Mouse (Mus musculus): ENCODE measurements at regions not wholly inside any gene's neighbourhood (a gene's known extent, or its start where the extent isn't known, plus 50 kb on each side); places are given as distances from the start of the nearest gene placed in this dataset.

GRCm38 (mm10) chr17:44336842-44337241, 148.5 kb downstream of the Clic5 start:
- no peak for DNase-seq (ENCODE audit: low read depth, low spot score)

GRCm38 (mm10) chr17:44337253-44337652, 148.9 kb downstream of the Clic5 start:
- DNase-seq (ENCODE audit: low read depth, low spot score) = no peak

- DNase-seq (ENCODE audit: low read depth, low spot score) = no peak
Observed at GRCm38 (mm10) chr17:44344542-44344941, 156.2 kb downstream of the Clic5 start.

DNA sequence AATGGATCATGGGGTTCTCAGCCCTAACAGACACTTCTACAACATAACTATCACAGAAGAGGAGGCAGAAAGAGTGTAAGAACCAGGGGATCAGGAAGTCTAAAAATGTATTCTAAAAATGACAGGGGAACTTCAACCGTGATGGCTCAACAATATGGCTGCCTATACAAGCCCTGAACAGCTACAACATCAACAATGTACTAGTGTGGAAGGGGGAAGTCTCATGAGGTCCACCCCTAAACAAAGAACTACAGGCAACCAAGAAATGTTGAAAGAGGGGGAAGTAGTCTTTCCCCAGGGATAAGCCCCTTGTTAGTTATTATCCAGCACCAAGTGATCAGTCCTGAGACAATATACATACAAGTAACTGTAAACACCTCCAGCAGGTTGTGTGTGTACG, 157.0 kb downstream of the Clic5 start:
- no peak for DNase-seq (ENCODE audit: low read depth, low spot score)

DNA sequence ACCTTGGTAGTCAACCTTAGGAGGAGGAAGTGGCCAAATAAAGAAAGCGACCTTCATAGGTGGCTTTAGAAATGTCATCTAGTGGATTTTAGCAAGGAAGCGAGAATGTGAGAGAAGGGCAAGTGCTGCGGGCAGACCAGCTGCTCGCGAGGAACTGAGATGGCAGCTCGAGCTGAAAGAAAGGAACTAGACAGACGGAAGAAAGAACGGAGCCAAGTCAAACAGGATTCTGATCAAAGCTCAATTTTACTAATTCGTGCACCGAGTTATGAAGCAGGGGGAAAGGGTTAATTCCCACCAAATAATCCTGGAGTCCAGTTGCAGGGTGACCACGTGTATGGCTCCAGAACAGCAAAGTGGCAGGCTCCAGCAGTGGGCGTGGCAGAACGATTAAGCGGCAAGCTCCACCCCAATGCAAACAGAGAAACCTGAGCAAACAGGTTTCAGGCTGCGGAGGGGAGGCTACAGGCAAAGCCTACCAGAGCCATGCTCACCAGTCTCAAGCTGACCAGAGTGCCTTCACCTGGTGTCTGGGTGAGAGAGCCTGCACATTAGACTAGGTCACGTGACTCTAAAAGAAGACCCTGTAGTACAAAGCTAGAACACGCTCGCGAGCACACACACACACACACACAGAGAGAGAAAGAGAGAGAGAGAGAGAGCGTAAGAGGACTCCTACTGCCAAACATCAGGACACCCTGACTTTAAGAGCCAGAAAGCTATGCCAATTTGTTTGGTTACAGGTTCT, 162.0 kb downstream of the Clic5 start:
- no peak for DNase-seq (ENCODE audit: low read depth, low spot score)

- DNase-seq (ENCODE audit: low read depth, low spot score) = no peak
Observed at GRCm38 (mm10) chr17:44350949-44351244, 162.5 kb downstream of the Clic5 start.

GRCm38 (mm10) chr17:44351499-44352117, 163.2 kb downstream of the Clic5 start:
- DNase-seq (ENCODE audit: low read depth, low spot score) = peak; percentile 13

DNA sequence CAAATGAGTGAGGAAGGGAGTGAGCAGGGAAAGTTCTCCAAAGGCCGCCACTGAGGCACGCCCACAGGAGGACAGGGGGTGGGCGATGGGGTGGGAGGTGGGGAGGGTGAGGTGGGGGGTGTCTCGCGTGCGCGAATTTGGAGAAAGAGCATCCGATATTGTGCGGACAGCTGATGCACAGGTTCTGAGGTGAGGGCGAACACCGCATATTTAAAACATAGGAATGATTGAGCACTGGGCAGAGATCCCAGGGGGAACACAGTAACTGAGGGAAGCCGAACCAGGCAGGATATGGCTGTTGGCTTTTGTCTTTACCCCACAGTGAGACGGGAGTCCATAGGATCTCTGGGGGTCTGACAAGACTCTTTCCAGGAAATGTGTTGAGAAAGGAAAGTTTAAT, 163.8 kb downstream of the Clic5 start:
- DNase-seq (ENCODE audit: low read depth, low spot score) = no peak

DNA sequence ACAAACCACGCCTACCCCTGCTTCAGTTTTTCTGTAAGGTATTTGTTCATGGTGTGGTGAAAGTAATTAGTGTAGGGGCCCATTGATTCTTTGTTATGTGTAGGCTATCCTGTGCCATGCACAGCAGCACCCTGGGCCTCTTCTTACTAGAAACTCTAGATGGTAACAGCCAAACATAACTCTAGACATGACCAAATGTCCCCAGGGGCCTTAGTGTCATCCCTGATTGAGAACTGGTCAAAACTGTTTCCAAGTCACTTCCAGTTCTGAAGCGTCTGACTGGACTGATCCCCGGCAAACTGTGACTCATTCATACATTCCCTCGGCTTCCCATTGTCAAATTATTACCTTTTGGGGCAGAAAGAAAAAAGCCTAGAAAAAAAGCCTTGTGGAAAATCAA, 174.7 kb downstream of the Clic5 start:
- no peak for DNase-seq (ENCODE audit: low read depth, low spot score)

DNA sequence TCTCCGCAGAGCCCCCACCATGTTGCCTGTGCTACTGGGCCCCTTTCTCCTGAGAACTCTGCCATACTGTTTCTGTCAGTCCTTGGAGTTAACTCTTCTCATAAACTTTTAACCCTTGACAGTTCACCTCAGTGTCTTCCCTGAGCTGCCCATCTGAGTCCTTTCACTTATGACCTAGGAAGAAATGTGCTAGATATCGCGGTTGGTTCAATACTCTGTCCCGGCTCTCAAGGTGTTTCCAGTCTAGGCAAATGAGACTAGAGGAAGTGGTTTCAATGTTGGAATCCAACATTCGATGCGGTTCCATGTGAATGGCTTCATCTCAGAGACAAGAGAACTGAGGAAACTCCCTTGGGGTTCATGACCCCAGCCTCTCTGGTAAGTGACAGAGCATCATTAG, 176.1 kb downstream of the Clic5 start:
- DNase-seq (ENCODE audit: low read depth, low spot score) = no peak

DNA sequence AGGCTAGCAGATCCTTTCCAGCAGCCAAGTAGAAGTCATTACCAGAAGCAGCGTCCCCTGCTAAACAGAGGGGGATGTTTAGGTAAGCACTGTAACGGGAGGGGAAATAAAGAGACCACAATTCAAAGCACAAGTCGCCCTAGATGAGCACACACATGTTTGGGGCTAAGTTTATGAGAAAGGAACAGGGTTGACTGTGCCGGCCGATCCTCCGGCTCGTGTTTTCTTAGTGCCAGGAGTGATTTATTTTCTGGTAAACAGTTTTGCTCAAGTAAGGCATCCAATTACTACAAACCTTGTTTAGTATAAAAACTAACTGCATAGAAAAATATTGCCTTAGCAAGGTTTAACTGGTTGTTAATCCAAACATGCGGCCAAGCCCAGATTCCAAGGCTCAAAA, 178.1 kb downstream of the Clic5 start:
- no peak for DNase-seq (ENCODE audit: low read depth, low spot score)

DNA sequence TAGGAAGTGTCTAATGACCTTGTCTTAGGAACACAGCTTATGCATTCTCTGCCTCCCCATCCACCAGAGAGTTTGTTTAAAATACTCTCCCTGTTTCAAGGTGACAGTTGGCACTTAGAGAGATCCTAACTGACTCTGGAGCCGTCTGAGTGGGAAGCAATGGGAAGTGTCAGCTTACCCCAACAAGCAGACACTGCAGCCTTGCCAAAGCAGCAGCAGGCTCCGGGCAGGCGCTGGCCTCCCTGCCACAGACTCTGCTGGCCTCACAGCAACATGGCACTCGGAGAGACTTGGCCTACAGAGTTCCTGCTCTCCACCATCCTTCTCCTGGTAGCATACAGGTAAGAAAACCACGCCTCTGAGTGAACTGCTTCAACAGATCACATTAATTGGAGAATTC, 179.2 kb downstream of the Clic5 start:
- no peak for DNase-seq (ENCODE audit: low read depth, low spot score)

DNA sequence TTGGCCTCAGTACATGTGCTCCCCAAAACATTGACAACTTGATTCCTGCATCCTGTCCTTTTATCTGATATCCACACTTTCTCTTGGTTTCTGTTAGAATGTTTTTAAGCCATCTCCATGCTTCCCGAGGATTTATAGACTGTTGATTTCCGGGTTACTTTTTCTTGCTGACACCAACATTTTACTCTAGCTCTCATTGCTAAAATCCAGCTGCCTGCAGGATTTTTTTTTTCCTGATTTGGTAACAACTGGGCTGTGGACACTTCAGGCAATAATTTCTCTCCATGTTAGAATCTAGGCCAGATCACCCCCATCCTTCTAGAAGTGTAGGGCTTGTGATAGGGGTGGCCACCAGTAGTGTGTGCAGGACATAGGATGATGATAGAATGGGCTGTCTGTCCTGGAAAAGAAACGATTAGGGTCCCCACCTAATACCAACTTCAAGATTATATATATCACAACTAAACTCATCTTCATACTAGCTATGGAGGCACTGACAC, 182.6 kb downstream of the Clic5 start:
- no peak for DNase-seq (ENCODE audit: low read depth, low spot score)

- DNase-seq (ENCODE audit: low read depth, low spot score) = no peak
Observed at GRCm38 (mm10) chr17:44371620-44372019, 183.2 kb downstream of the Clic5 start.

- no peak for DNase-seq (ENCODE audit: low read depth, low spot score)
Observed at GRCm38 (mm10) chr17:44373744-44374456, 185.5 kb downstream of the Clic5 start.

- no peak for DNase-seq (ENCODE audit: low read depth, low spot score)
Observed at GRCm38 (mm10) chr17:44378391-44378790, 190.0 kb downstream of the Clic5 start.

- no peak for DNase-seq (ENCODE audit: low read depth, low spot score)
Observed at GRCm38 (mm10) chr17:44388916-44389315, 200.5 kb downstream of the Clic5 start.

- DNase-seq (ENCODE audit: low read depth, low spot score) = no peak
Observed at GRCm38 (mm10) chr17:44397829-44398228, 209.4 kb downstream of the Clic5 start.

DNA sequence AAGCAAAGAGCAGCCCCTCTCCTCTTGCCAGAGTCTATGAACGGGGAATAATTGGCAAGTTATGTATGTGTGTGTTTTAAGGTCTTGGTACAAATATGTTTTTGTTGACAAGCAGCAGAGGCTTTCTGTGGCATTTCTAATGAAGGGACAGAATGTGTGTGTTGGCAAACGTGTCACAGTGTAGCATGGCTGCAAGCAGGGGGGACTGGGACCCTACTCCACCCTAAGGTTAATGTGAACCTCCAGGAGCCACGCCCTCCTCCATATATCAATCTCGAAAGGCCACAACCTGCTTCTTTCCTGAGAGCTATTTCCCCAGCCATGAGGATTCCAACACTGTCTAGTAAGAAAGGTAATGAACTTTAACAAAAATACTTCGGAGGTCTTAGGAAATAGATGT, 209.8 kb downstream of the Clic5 start:
- DNase-seq (ENCODE audit: low read depth, low spot score) = no peak

- DNase-seq (ENCODE audit: low read depth, low spot score) = no peak
Observed at GRCm38 (mm10) chr17:44404923-44405322, 216.5 kb downstream of the Clic5 start.

GRCm38 (mm10) chr17:44410961-44411360, 222.6 kb downstream of the Clic5 start:
- no peak for DNase-seq (ENCODE audit: low read depth, low spot score)

- no peak for DNase-seq (ENCODE audit: low read depth, low spot score)
Observed at GRCm38 (mm10) chr17:44418676-44419404, 230.5 kb downstream of the Clic5 start.
